10 mouse cellular contexts compared by ENCODE assay signal in the genomic region with DNA sequence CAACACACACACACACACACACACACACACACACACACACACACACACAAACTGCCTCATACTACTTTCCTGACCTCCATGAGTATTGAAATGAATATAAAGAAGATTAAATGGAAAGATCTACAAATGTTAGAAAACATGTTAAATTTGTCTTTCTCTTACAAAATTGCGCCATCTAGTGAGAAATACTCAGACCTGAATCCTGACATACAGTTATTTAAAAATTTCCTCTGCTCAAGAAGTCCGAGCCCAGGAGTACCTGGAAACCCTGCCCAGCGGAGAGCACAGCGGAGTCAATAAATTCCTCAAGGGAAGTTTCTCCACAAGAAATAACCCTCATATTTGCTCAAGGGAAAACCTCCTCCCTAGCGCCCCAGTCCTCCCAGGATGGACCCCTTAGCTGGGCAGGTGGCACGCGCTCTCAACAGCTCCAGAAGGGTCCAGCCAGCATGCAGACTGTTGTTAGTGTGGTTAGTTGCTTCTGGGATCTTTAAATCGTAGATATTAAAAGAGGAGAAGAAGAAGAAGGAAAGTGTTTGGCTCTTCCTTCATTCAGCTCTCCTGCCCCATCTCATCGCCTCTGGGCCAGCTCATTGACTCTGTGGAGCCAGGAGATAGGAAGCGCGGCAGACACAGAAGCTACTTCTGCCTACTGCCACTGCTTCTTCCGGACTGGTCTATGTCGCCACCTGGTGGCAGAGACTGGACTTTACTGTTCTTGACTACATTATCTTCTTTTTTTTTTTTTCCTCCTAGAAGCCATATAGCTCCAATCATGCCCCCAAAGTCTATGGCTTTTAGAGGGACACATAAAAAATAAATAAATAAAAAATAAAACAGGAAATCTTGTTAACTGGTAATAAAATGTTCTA. TPM values are rescaled to one million over a fixed set of nuclear protein-coding genes. Genes with fewer than 3 reads are reported as not detected.
A peak's percentile ranks its signal among the peaks of the same experiment; 100 is the strongest.
DNase-seq lines count a peak whose midpoint lies in the region; ATAC-seq and TF ChIP-seq lines count a peak whose summit lies in the region.
"Had no signal": no experiment of that assay in that cellular context is flagged by ENCODE, and none has a peak within 500 bp of the region (broad histone marks: within the 10 kb centered on the region; RNA-seq: fewer than 3 reads in every experiment).

No protein-coding gene starts in this region.

- H3K27ac ChIP-seq in cerebellum, adult 2 months (ENCODE audit: insufficient read depth, low read length): no peak overlapping the region
- H3K27ac ChIP-seq: limb, embryonic 12.5 days had no signal

- no peak overlapping the region for H3K4me3 ChIP-seq in G1E (ENCODE audit: low read depth, low read length)
- no peak overlapping the region for H3K4me3 ChIP-seq in cerebellum, adult 2 months (replicated peaks; ENCODE audit: insufficient read depth, low read depth, low read length)
- H3K4me3 ChIP-seq: limb, embryonic 12.5 days had no signal

- H3K4me1 ChIP-seq in G1E (ENCODE audit: insufficient read depth, low read depth, low read length): no peaks in the 10 kb centered on the region
- H3K4me1 ChIP-seq in cerebellum, adult 2 months (ENCODE audit: control insufficient read depth, insufficient read depth, low read length): no peaks in the 10 kb centered on the region
- H3K4me1 ChIP-seq: limb, embryonic 12.5 days had no signal

- H3K36me3 ChIP-seq in G1E (replicated peaks): no peaks in the 10 kb centered on the region
- H3K36me3 ChIP-seq: limb, embryonic 12.5 days had no signal

- no peaks in the 10 kb centered on the region for H3K27me3 ChIP-seq in G1E (ENCODE audit: insufficient read depth, low read length)
- H3K27me3 ChIP-seq in cerebellum, adult 2 months (ENCODE audit: control insufficient read depth, insufficient read depth, low read length): no peaks in the 10 kb centered on the region
- H3K27me3 ChIP-seq: limb, embryonic 12.5 days had no signal

- no peaks in the 10 kb centered on the region for H3K9me3 ChIP-seq in G1E (replicated peaks)

- 62% methylated on average over 13 of the region's 13 CpGs for WGBS in cerebellum, adult 2 months

- TF ChIP-seq CTCF in G1E (IDR thresholded peaks at IDR 0.05; ENCODE audit: low read depth, low read length): 0 out of 2 replicates have a peak, but pooled peaks have one; percentile 11
- 0 out of 2 replicates have a peak, but pooled peaks have one; percentile 16 for TF ChIP-seq CTCF in cerebellum, adult 2 months (IDR thresholded peaks at IDR 0.05; ENCODE audit: borderline replicate concordance, insufficient read depth, low read depth, low read length)

- peak; percentile 1 for DNase-seq in cerebellum, adult 11 months
- no peak for DNase-seq in cerebellum, adult 11-12 months
- DNase-seq in G1E (ENCODE audit: low spot score): no peak
- no peak for DNase-seq in cerebellum, adult 2 months
- DNase-seq in layer of hippocampus, adult 9-11 months: peak; percentile 14
- peak; percentile 66 for DNase-seq in lung, postnatal 36 days
- DNase-seq in spleen, adult 12 weeks (ENCODE audit: low spot score): peak; percentile 7

- ATAC-seq in G1E (ENCODE audit: extremely low read depth, insufficient number of reproducible peaks, low FRiP score, poor library complexity, severe bottlenecking): 0 out of 2 replicates have a peak, but pooled peaks have one; percentile 22
- ATAC-seq in granulocyte monocyte progenitor cell, adult 5-6 weeks (replicated peaks; ENCODE audit: poor library complexity, severe bottlenecking): peak; percentile 100

- TF ChIP-seq POLR2A in cerebellum, adult 2 months (IDR thresholded peaks at IDR 0.05; ENCODE audit: borderline replicate concordance, insufficient read depth, low read length): no peak

RNA-seq across cellular contexts. Expression of a gene that starts 13.8 kb away (rescaled TPM):
- total RNA-seq in G1E (2014; fragmentation: Nextera tagmentation) (not detected in 2 replicates), G1E (2017) (not detected in 2 replicates)
- polyA plus RNA-seq in G1E (2012): not detected in 2 replicates
- not detected in 2 replicates for polyA plus RNA-seq in cerebellum, adult 2 months (2012; rRNA removed)
- total RNA-seq in granulocyte monocyte progenitor cell, adult 5-6 weeks (2014; fragmentation: Nextera tagmentation): not detected in 2 replicates
- total RNA-seq in granulocyte monocyte progenitor cell, adult 5-6 weeks (2017): not detected in 2 replicates
- polyA plus RNA-seq: C2C12; limb, embryonic 12.5 days had no signal

RNA-seq across cellular contexts. Expression of a gene that starts 38.1 kb away (rescaled TPM):
- total RNA-seq in G1E (2014; fragmentation: Nextera tagmentation): not detected in 2 replicates
- total RNA-seq in G1E (2017): not detected in 2 replicates
- polyA plus RNA-seq in G1E (2012): not detected in 2 replicates
- not detected in 2 replicates for polyA plus RNA-seq in cerebellum, adult 2 months (2012; rRNA removed)
- total RNA-seq in granulocyte monocyte progenitor cell, adult 5-6 weeks (2014; fragmentation: Nextera tagmentation): not detected in 2 replicates
- not detected in 2 replicates for total RNA-seq in granulocyte monocyte progenitor cell, adult 5-6 weeks (2017)
- polyA plus RNA-seq: C2C12; limb, embryonic 12.5 days had no signal

RNA-seq across cellular contexts. Expression of a gene that starts 47.3 kb away (rescaled TPM):
- total RNA-seq in G1E (2014; fragmentation: Nextera tagmentation) (not detected in 2 replicates), G1E (2017) (not detected in 2 replicates)
- polyA plus RNA-seq in G1E (2012): not detected in 2 replicates
- not detected in 2 replicates for polyA plus RNA-seq in cerebellum, adult 2 months (2012; rRNA removed)
- total RNA-seq in granulocyte monocyte progenitor cell, adult 5-6 weeks (2014; fragmentation: Nextera tagmentation): not detected in 2 replicates
- not detected in 2 replicates for total RNA-seq in granulocyte monocyte progenitor cell, adult 5-6 weeks (2017)
- polyA plus RNA-seq: C2C12; limb, embryonic 12.5 days had no signal

Comparison
In these comparisons a context has a peak if more than half of its experiments do, and no peak if none do; other contexts are left out.
1. DNase-seq: peak in cerebellum, adult 11 months (single experiment), layer of hippocampus, adult 9-11 months (single experiment), lung, postnatal 36 days (single experiment) and spleen, adult 12 weeks (single experiment); none in cerebellum, adult 11-12 months (single experiment), G1E (single experiment) and cerebellum, adult 2 months (0 of 2).